Mouse (Mus musculus): ENCODE data around the gene Cyp2t4.

The Cyp2t4 gene

GRCm38 (mm10) chr7:27184964-27185363, 31.4 kb downstream of the Cyp2t4 start:
- peak; percentile 22 for DNase-seq (ENCODE audit: low spot score)

- no peak for DNase-seq (ENCODE audit: low spot score)
Observed at GRCm38 (mm10) chr7:27185986-27186385, 32.5 kb downstream of the Cyp2t4 start.

- DNase-seq (ENCODE audit: low spot score): no peak
Observed at GRCm38 (mm10) chr7:27189271-27189931, 35.9 kb downstream of the Cyp2t4 start.

GRCm38 (mm10) chr7:27192434-27192833, 38.9 kb downstream of the Cyp2t4 start:
- no peak for DNase-seq (ENCODE audit: low spot score)

GRCm38 (mm10) chr7:27193731-27194130, 40.2 kb downstream of the Cyp2t4 start:
- no peak for DNase-seq (ENCODE audit: low spot score)

GRCm38 (mm10) chr7:27195681-27196611, 42.4 kb downstream of the Cyp2t4 start, which contains the start of the genes BC024978 and Snrpa:
TSS of gene BC024978 (plus strand) at chr7:27195781.
TSS of gene Snrpa (minus strand) at chr7:27196271.
- DNase-seq (ENCODE audit: low spot score): peak; percentile 97

GRCm38 (mm10) chr7:27197136-27197535, 43.6 kb downstream of the Cyp2t4 start:
- DNase-seq (ENCODE audit: low spot score): no peak

- no peak for DNase-seq (ENCODE audit: low spot score)
Observed at GRCm38 (mm10) chr7:27197634-27198033, 44.1 kb downstream of the Cyp2t4 start.

GRCm38 (mm10) chr7:27198355-27198754, 44.8 kb downstream of the Cyp2t4 start:
- DNase-seq (ENCODE audit: low spot score): no peak

GRCm38 (mm10) chr7:27198779-27199178, 45.3 kb downstream of the Cyp2t4 start:
- no peak for DNase-seq (ENCODE audit: low spot score)

- DNase-seq (ENCODE audit: low spot score): no peak
Observed at GRCm38 (mm10) chr7:27203730-27204449, 50.4 kb downstream of the Cyp2t4 start.
